ENCODE assay signal across 8 mouse cellular contexts in the genomic region with DNA sequence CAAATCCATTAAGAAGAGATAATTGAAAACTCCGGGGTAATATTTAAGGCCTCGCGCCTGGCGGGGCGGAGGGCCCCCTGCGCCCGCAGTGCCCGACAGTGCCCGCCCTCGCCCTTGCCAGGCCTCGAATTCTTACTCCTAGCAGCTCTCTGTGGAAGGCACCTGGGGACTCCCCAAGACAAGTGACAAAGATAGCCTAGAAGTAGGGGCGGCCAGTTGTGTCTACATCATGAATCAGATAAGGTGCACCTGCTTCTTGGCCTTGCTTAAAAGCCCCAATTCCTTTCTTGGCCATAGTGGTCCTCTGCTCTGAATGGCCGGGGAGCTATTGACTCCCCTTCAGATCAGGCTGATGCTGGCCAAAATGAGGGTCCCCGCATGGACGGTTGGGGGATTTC.
A peak's percentile ranks its signal among the peaks of the same experiment; 100 is the strongest.
DNase-seq lines count a peak whose midpoint lies in the region; ATAC-seq and TF ChIP-seq lines count a peak whose summit lies in the region.
"Had no signal": no experiment of that assay in that cellular context is flagged by ENCODE, and none has a peak within 500 bp of the region (broad histone marks: within the 10 kb centered on the region; RNA-seq: fewer than 3 reads in every experiment).

No protein-coding gene starts in this region.

- no peak for DNase-seq in lung, postnatal 25 days (ENCODE audit: low spot score)
- DNase-seq in limb, embryonic 14.5 days (ENCODE audit: low spot score): no peak
- DNase-seq in stomach, postnatal 0 days (ENCODE audit: low spot score): no peak
- no peak for DNase-seq in layer of hippocampus, postnatal 14 days (ENCODE audit: low spot score in 2 of 2)
- DNase-seq in kidney, postnatal 25 days: no peak
- DNase-seq: cerebellum, adult 18-20 months had no signal

- peak overlapping the region; percentile 49 for H3K4me2 ChIP-seq in lung, embryonic 15.5 days
- peak overlapping the region; percentile 52 for H3K4me2 ChIP-seq in forebrain, embryonic 16.5 days (ENCODE audit: low read length)
- H3K4me2 ChIP-seq in limb, embryonic 14.5 days (replicated peaks; ENCODE audit: low read depth, low read length, severe bottlenecking): peak overlapping the region; percentile 61
- peak overlapping the region; percentile 54 for H3K4me2 ChIP-seq in stomach, postnatal 0 days (replicated peaks; ENCODE audit: low read depth)

- peaks cover 88% of the 10 kb centered on the region for H3K27me3 ChIP-seq in lung, embryonic 15.5 days
- peaks cover 81% of the 10 kb centered on the region for H3K27me3 ChIP-seq in forebrain, embryonic 16.5 days (replicated peaks; ENCODE audit: control insufficient read depth, insufficient read depth, low read length)
- H3K27me3 ChIP-seq in limb, embryonic 14.5 days (ENCODE audit: control insufficient read depth, insufficient read depth, low read length): peaks cover 37% of the 10 kb centered on the region; the same call in 1 of the 2 replicates
- H3K27me3 ChIP-seq in stomach, postnatal 0 days (ENCODE audit: control insufficient read depth, insufficient read depth, low read length): no peaks in the 10 kb centered on the region; the same call in 1 of the 2 replicates

- no peak for ATAC-seq in lung, embryonic 15.5 days (ENCODE audit: borderline replicate concordance, extremely low read depth, low FRiP score, low TSS enrichment)
- ATAC-seq in forebrain, embryonic 16.5 days: peak; percentile 38; the same call in 1 of the 2 replicates
- ATAC-seq in limb, embryonic 14.5 days (ENCODE audit: low FRiP score, low read depth): no peak
- ATAC-seq in stomach, postnatal 0 days (ENCODE audit: low FRiP score, low TSS enrichment): no peak

- no peak for TF ChIP-seq EP300 in stomach, postnatal 0 days (optimal IDR thresholded peaks at IDR 0.05)

- H3K9me3 ChIP-seq in lung, embryonic 15.5 days: no peaks in the 10 kb centered on the region
- H3K9me3 ChIP-seq in forebrain, embryonic 16.5 days (ENCODE audit: control insufficient read depth, low read length): no peaks in the 10 kb centered on the region
- no peaks in the 10 kb centered on the region for H3K9me3 ChIP-seq in limb, embryonic 14.5 days (ENCODE audit: control insufficient read depth, low read length)
- no peaks in the 10 kb centered on the region for H3K9me3 ChIP-seq in stomach, postnatal 0 days (ENCODE audit: control insufficient read depth, low read length)

- H3K27ac ChIP-seq in lung, embryonic 15.5 days: no peak overlapping the region
- no peak overlapping the region for H3K27ac ChIP-seq in forebrain, embryonic 16.5 days (ENCODE audit: low read length)
- no peak overlapping the region for H3K27ac ChIP-seq in limb, embryonic 14.5 days (replicated peaks; ENCODE audit: low read depth, low read length)
- H3K27ac ChIP-seq in stomach, postnatal 0 days (replicated peaks): no peak overlapping the region

- H3K4me1 ChIP-seq in lung, embryonic 15.5 days: peaks cover 19% of the 10 kb centered on the region
- peaks cover 20% of the 10 kb centered on the region for H3K4me1 ChIP-seq in forebrain, embryonic 16.5 days (replicated peaks; ENCODE audit: control insufficient read depth, insufficient read depth, low read length)
- peaks cover 31% of the 10 kb centered on the region for H3K4me1 ChIP-seq in limb, embryonic 14.5 days (ENCODE audit: control insufficient read depth, insufficient read depth, low read length)
- peaks cover 4% of the 10 kb centered on the region; the same call in 1 of the 2 replicates for H3K4me1 ChIP-seq in stomach, postnatal 0 days (replicated peaks; ENCODE audit: control insufficient read depth, insufficient read depth)

- no peaks in the 10 kb centered on the region for H3K36me3 ChIP-seq in lung, embryonic 15.5 days
- no peaks in the 10 kb centered on the region for H3K36me3 ChIP-seq in forebrain, embryonic 16.5 days (ENCODE audit: control insufficient read depth, insufficient read depth)
- H3K36me3 ChIP-seq in limb, embryonic 14.5 days (ENCODE audit: control insufficient read depth, insufficient read depth, low read length): no peaks in the 10 kb centered on the region
- H3K36me3 ChIP-seq in stomach, postnatal 0 days (ENCODE audit: control insufficient read depth, insufficient read depth, low read length): no peaks in the 10 kb centered on the region

- no peak for TF ChIP-seq POLR2A in limb, embryonic 14.5 days (IDR thresholded peaks at IDR 0.05; ENCODE audit: borderline replicate concordance, extremely low read depth, insufficient read depth, insufficient read length)

- no peak for TF ChIP-seq CTCF in stomach, postnatal 0 days (IDR thresholded peaks at IDR 0.05; ENCODE audit: low read depth)

- H3K4me3 ChIP-seq in lung, embryonic 15.5 days: no peak overlapping the region
- H3K4me3 ChIP-seq in forebrain, embryonic 16.5 days (replicated peaks; ENCODE audit: low read length): peak overlapping the region; percentile 33
- peak overlapping the region; percentile 29 for H3K4me3 ChIP-seq in limb, embryonic 14.5 days (replicated peaks; ENCODE audit: low read length)
- H3K4me3 ChIP-seq in stomach, postnatal 0 days (ENCODE audit: low read depth, low read length): no peak overlapping the region

- H3K9ac ChIP-seq in lung, embryonic 15.5 days: no peak overlapping the region
- peak overlapping the region; percentile 48; the same call in 1 of the 2 replicates for H3K9ac ChIP-seq in forebrain, embryonic 16.5 days (replicated peaks; ENCODE audit: low read depth, low read length)
- H3K9ac ChIP-seq in limb, embryonic 14.5 days (ENCODE audit: low read depth, low read length, severe bottlenecking): no peak overlapping the region
- H3K9ac ChIP-seq in stomach, postnatal 0 days (ENCODE audit: low read length): no peak overlapping the region

- WGBS in lung, embryonic 15.5 days: 19% methylated on average over 15 of the region's 15 CpGs
- WGBS in forebrain, embryonic 16.5 days: 6% methylated on average over 15 of the region's 15 CpGs
- WGBS in limb, embryonic 14.5 days: 22% methylated on average over 14 of the region's 15 CpGs
- 36% methylated on average over 15 of the region's 15 CpGs for WGBS in stomach, postnatal 0 days

Comparison
In these comparisons a context has a peak if more than half of its experiments do, and no peak if none do; other contexts are left out.
1. H3K4me3 ChIP-seq: peak in forebrain, embryonic 16.5 days (single experiment) and limb, embryonic 14.5 days (single experiment); none in lung, embryonic 15.5 days (single experiment) and stomach, postnatal 0 days (single experiment).
2. Peak in every context shown above with its lines, with median percentiles within 50 percentile points of each other: H3K4me2 ChIP-seq.